ENCODE assay signal across 9 mouse cellular contexts in genomic region chr8:84956768-84957167, GRCm38 (mm10). TPM values are rescaled to one million over a fixed set of nuclear protein-coding genes. Genes with fewer than 3 reads are reported as not detected.
DNase-seq lines count a peak whose midpoint lies in the region; ATAC-seq and TF ChIP-seq lines count a peak whose summit lies in the region.
"Had no signal": no experiment of that assay in that cellular context is flagged by ENCODE, and none has a peak within 500 bp of the region (broad histone marks: within the 10 kb centered on the region; RNA-seq: fewer than 3 reads in every experiment).

No protein-coding gene starts in this region.

- H3K9ac ChIP-seq in kidney, embryonic 16.5 days (replicated peaks; ENCODE audit: low read length): no peak overlapping the region
- no peak overlapping the region for H3K9ac ChIP-seq in lung, embryonic 14.5 days

- H3K9me3 ChIP-seq in kidney, embryonic 16.5 days (ENCODE audit: low read length): no peaks in the 10 kb centered on the region
- H3K9me3 ChIP-seq in lung, embryonic 14.5 days (ENCODE audit: low read depth, low read length): no peaks in the 10 kb centered on the region
- H3K9me3 ChIP-seq: megakaryocyte, embryonic 14.5 days had no signal

- DNase-seq in kidney, adult 9 months: peak; percentile 79
- peak; percentile 92 for DNase-seq in MN1 (ENCODE audit: low spot score)
- DNase-seq in cerebellum, adult 18-20 months: peak; percentile 82 to 85
- DNase-seq in frontal cortex, postnatal 25 days (ENCODE audit: low spot score in 2 of 2): peak; percentile 54 to 68
- peak; percentile 87 for DNase-seq in lung, embryonic 14.5 days
- peak; percentile 77 to 83 for DNase-seq in right cerebral cortex, postnatal 10 days (ENCODE audit: low spot score in 2 of 2)
- no peak for DNase-seq in ovary, postnatal 14 days (ENCODE audit: low spot score)

- TF ChIP-seq CTCF in lung, embryonic 14.5 days (IDR thresholded peaks at IDR 0.05; ENCODE audit: low read depth): peak; percentile 81

- H3K4me1 ChIP-seq in kidney, embryonic 16.5 days (ENCODE audit: insufficient read depth, low read length): no peaks in the 10 kb centered on the region
- H3K4me1 ChIP-seq in lung, embryonic 14.5 days (ENCODE audit: insufficient read depth): no peaks in the 10 kb centered on the region

- no peak overlapping the region for H3K4me2 ChIP-seq in kidney, embryonic 16.5 days (replicated peaks; ENCODE audit: low read depth, low read length)
- H3K4me2 ChIP-seq in lung, embryonic 14.5 days: no peak overlapping the region

- no peak overlapping the region for H3K27ac ChIP-seq in kidney, embryonic 16.5 days (ENCODE audit: low read length)
- no peak overlapping the region for H3K27ac ChIP-seq in lung, embryonic 14.5 days (ENCODE audit: low read depth)

- ATAC-seq in kidney, embryonic 16.5 days (ENCODE audit: low FRiP score, low TSS enrichment): no peak
- ATAC-seq in lung, embryonic 14.5 days (ENCODE audit: insufficient read depth): no peak

- no peak overlapping the region for H3K4me3 ChIP-seq in kidney, embryonic 16.5 days (ENCODE audit: low read length)
- H3K4me3 ChIP-seq in lung, embryonic 14.5 days (ENCODE audit: low read depth, low read length): no peak overlapping the region
- H3K4me3 ChIP-seq: megakaryocyte, embryonic 14.5 days had no signal

- peaks cover 23% of the 10 kb centered on the region; the same call in 1 of the 2 replicates for H3K36me3 ChIP-seq in kidney, embryonic 16.5 days (ENCODE audit: insufficient read depth, low read length)
- H3K36me3 ChIP-seq in lung, embryonic 14.5 days (ENCODE audit: insufficient read depth): peaks cover 32% of the 10 kb centered on the region

- 51% methylated on average over 2 of the region's 2 CpGs for WGBS in kidney, embryonic 16.5 days
- 52% methylated on average over 2 of the region's 2 CpGs for WGBS in lung, embryonic 14.5 days

- H3K27me3 ChIP-seq in kidney, embryonic 16.5 days (ENCODE audit: insufficient read depth, low read length): peaks cover 9% of the 10 kb centered on the region; the same call in 1 of the 2 replicates
- 0 out of 2 replicates have a peak, but pooled peaks cover 10% of the 10 kb centered on the region for H3K27me3 ChIP-seq in lung, embryonic 14.5 days (ENCODE audit: insufficient read depth, low read length)

RNA-seq across cellular contexts. Expression of gene Rtbdn, which starts 10.0 kb away (rescaled TPM):
- polyA plus RNA-seq in kidney, embryonic 16.5 days (2015; fragmentation: Nextera tagmentation; extraction: Ambion mirVana): 0.19 and 0.30 TPM in 2 replicates
- polyA plus RNA-seq in lung, embryonic 14.5 days (2014; fragmentation: Nextera tagmentation; extraction: Ambion mirVana): not detected in 2 replicates

RNA-seq across cellular contexts. Expression of gene Gm49661, which starts 12.5 kb away (rescaled TPM):
- polyA plus RNA-seq in kidney, embryonic 16.5 days (2015; fragmentation: Nextera tagmentation; extraction: Ambion mirVana): not detected in 2 replicates
- not detected in 2 replicates for polyA plus RNA-seq in lung, embryonic 14.5 days (2014; fragmentation: Nextera tagmentation; extraction: Ambion mirVana)

RNA-seq across cellular contexts. Expression of gene Prdx2, which starts 12.6 kb away (rescaled TPM):
- polyA plus RNA-seq in kidney, embryonic 16.5 days (2015; fragmentation: Nextera tagmentation; extraction: Ambion mirVana): 810 and 819 TPM in 2 replicates
- polyA plus RNA-seq in lung, embryonic 14.5 days (2014; fragmentation: Nextera tagmentation; extraction: Ambion mirVana): 819 and 843 TPM in 2 replicates

RNA-seq across cellular contexts. Expression of gene Rnaseh2a, which starts 12.8 kb away (rescaled TPM):
- polyA plus RNA-seq in kidney, embryonic 16.5 days (2015; fragmentation: Nextera tagmentation; extraction: Ambion mirVana): 137 and 138 TPM in 2 replicates
- 117 and 121 TPM in 2 replicates for polyA plus RNA-seq in lung, embryonic 14.5 days (2014; fragmentation: Nextera tagmentation; extraction: Ambion mirVana)

RNA-seq across cellular contexts. Expression of gene Mast1, which starts 19.6 kb away (rescaled TPM):
- 0.34 and 0.54 TPM in 2 replicates for polyA plus RNA-seq in kidney, embryonic 16.5 days (2015; fragmentation: Nextera tagmentation; extraction: Ambion mirVana)
- 0.30 and 0.39 TPM in 2 replicates for polyA plus RNA-seq in lung, embryonic 14.5 days (2014; fragmentation: Nextera tagmentation; extraction: Ambion mirVana)
